Mouse (Mus musculus) bone marrow macrophage, adult 2 months (primary cell): ENCODE results near the gene Lyz2.

Experiments used
- CTCF ChIP-seq: IDR thresholded peaks from 2 replicates; pipeline ENCODE4 v1.5.1; 2012; ENCODE audit warnings: low read depth, mild to moderate bottlenecking, low read length, moderate library complexity
- POLR2A ChIP-seq: IDR thresholded peaks from 2 replicates; pipeline ENCODE4 v1.6.1; 2012; ENCODE audit warnings: mild to moderate bottlenecking, low read depth, low read length, borderline replicate concordance

- TF ChIP-seq POLR2A (peak; percentile 87; the same call in 1 of the 2 replicates), CTCF (no peak)
Measured at GRCm38 (mm10) chr10:117275681-117276369, 6.3 kb downstream of the Lyz2 start.
